Mouse (Mus musculus): ENCODE measurements at regions not wholly inside any gene's neighbourhood (a gene's known extent, or its start where the extent isn't known, plus 50 kb on each side); places are given as distances from the start of the nearest gene placed in this dataset.

DNA sequence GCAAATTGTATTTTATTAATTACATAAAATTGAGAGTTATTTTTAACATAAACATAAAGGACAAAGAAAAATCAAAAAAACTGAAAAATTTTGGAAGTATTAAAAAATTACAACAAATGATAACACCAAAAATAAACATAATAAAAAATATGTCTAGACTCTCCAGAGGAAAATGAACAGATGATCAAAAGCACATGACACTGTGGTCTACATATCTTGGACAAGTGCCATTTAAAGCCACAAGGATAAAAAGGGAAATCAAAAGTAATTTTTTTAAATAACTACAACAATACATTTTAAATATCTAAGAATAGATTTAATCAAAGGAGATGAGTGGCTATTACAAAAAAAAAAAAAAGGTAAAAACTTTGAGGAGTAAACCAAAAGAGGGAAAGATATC is 755.6 kb downstream of the Hace1 start:
- DNase-seq: no peak

DNA sequence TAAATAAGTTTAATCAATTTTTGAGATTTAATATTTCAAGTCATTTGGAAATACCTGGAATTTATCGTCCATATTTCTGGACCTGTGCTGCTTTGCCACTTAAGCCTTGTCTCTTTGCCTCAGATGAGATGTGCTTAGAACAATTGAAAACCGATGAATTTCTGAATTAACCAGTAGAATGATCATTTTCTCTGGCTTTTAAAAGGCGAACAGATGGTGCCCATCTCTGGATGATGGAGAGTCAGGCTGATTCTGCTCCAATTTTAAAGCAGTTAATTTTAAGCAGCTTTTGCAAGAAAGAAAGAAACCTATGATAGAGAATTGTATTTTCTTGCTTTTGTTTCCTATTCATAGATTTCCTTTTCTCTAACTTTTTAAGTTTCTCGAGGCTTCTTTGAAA is 767.7 kb downstream of the Hace1 start:
- no peak for DNase-seq

DNA sequence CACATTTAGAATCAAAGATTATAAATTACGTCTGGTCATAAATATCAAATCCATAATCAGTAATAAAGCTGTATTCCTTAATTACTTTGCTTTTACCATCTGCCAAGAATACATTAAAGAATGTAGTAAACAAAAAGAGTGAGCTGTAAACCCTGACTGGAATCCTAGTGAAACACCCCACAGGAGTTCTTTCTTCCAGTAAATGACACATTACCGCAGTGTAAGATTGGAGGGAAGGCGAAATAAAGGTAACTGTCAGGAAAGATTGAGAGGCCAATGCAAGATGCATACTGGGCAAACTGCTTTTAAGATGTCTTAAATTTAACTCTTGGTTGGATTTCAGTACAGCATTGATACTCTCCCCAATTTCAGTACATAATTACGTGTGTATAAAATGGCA is 772.0 kb downstream of the Hace1 start:
- DNase-seq: no peak

DNA sequence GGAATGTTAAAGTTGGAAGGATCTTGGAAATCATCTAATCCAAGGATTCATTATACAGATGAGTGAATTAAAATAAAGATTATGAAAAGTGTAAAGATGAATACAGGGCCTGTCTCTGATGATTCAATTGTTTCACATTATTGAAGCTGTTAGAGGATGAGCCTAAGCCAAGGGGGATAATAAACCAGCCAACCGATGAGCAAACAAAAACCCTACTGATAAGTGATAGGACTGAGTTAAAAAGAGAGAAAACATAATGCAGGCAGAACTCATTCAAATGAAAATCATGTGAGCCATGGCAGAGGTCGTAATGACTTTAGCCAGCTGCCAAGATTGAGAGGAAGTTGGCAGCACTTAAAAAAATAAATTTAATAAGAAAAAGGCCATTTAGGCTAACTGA is 772.6 kb downstream of the Hace1 start:
- no peak for DNase-seq

DNA sequence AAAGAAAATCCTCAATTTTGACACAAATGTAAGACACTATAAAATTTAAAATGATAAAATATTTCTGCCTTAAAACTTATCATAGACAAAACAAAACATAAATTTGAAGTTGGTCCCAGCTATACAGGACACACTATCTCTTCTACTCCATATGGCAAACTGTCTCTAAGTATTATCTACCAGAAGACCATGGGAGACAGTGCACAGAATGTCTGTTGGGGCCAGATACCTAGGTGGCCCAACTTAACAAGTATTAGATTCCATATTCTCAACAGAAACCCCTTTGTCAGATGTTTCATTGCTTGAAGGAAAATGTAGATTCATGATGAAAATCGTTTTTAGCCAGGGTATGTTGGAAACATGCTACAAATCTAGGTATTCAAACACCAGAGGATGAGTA is 779.1 kb downstream of the Hace1 start:
- DNase-seq: no peak

DNA sequence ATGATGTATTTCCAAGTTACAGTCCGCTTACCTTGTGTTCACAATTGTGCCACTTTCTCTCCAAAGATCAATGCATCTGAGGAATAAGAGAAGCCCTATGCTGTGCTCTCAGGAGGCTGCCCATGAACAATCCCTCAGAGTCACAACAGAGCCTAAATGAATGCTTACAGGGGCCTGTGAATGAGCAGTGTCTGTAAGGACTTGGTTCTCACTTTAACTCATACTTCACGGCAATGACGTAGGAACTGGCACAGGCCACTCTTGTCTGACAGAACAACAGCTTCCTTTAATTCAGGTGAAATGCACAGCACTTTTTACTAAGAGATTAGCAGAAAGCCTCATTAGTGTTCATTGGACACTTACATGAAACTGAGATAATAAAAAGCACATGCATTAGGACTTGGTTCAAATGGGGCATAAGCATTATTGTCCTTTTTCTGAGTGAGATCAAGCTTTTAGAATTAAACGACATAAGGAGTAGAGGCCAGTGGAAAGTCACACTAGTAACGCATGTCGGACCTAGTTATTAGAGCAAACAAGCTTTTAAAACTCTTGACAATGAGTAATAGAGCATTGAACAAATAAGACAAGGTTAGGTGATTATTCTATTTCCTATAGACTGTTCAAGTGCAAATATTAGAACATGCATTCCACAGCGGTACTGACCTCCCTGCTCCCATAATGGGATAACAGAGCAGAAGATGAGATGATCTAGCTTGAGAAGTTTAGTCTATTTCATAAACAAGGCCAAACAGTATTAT is 796.3 kb downstream of the Hace1 start:
- no peak for DNase-seq

DNA sequence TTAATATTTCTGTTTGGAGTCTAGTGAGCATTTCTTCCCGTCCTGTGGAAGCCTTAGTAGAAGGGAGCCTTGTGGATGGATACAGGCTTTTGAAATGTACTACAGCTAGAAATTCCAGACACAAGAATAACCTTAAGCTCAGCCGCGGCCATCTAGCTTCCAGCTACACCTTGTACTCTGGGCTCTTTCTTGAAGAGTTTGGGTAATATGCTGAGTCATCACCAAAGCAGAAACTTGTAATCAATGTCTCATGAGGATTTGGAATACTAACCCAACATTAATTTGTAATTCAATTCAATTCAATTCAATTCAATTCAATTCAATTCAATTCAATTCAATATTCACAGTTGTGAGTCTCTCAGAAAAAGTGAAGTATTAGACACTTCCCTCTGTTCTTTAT is 797.0 kb downstream of the Hace1 start:
- no peak for DNase-seq

DNA sequence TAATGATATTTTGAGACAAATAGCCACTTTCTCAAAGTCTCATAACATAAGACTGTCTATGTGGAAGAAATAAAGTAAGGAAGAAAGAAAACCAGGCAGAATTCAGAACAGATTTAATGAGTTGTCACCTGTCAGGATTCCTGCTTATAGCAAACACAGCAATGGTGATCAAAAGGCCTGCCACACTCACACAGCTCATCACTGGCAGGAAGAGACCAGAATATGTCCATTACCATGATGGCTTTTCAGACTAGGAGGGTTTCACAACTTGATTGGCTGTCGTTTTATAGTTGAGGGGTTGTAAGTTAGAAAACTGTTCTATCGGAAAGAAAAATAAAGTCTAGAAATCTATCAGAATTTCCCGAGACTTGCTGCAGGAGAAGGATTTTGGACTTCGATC is 819.5 kb downstream of the Hace1 start:
- no peak for DNase-seq

DNA sequence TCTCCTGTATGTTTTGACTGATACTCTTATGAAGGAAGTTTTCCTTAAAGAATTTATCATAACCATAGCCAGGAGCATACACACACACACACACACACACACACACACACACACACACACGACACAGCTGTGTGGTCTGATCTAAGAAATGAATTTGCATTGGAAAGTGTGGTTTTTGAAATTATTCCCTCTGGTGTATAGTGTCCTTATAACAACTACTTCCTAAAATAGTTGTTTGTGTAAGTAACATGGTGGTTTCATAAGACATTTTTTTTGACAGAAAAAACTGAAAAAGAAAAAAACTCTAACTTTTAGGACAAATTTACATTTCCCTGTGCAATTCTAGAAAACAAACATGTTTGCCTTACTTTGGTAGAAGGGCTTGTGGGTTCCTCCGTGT is 826.3 kb downstream of the Hace1 start:
- DNase-seq: no peak

Small RNAs in the stretch of these regions (microRNA-seq; reads per million reads assigned to microRNA genes)
- 0 reads per million in 2 experiments for gene Gm27410
